Mouse (Mus musculus): Measurements from ENCODE around the gene Sycn.

Sycn gene

DNA sequence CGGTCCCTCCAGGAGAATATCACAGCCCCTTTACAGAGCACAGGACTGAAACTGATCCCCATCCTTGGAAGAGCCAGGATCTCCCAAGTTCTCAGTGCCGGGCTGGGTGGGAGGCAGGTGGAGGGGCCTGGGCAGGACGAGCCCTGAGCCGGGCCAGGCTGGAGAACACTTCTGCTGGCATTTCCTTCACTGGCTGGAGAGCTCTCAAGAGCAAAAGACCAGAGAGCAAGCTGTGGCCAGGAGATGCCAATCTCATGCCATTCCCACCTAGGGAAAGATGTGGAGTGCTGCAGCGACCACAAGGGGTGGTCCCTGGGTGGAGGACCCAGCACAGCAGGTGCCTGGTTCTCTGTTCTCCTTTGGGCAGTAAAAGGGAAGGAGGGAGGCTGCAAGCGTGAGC, 44.3 kb downstream of the Sycn start:
- no peak for DNase-seq (ENCODE audit: low read depth, low spot score)

DNA sequence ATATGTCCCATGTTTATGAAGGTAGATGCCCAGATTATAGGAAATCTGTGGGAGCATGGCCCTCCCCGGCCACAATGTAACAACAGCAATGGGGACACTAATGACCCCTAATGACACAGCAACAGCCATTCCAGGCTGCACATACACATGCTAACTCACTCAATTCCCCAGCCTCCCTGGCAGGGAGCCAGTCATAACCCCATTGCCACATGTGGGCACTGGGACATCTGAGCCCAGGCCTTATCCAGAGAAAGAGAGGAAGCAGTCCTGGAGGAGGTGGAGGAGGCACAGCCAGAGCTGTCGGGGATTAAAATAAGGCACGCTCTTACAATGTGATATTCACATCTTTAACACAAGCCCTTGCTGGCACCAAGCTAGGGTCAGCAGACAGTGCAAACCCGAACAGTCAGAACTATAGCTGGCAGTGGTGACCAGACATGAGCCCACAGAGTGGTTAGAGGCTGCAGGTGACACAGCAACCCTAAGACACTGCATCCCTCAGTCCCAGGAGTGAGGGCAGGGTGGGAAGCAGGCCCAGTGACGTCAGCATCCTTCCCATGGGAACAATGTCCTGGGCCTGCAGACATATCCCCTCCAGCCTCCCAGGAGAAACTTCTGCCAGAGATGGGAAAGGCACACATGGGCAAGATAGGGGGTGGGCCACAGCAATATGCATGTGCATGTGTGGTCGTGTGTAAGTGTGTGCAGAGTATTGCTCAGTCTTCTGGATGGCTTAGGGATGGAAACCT, 46.2 kb downstream of the Sycn start:
- DNase-seq (ENCODE audit: low read depth, low spot score), result no peak

GRCm38 (mm10) chr7:28587644-28588043, 47.0 kb downstream of the Sycn start:
- DNase-seq (ENCODE audit: low read depth, low spot score), result no peak
